Mouse (Mus musculus): ENCODE measurements at regions not wholly inside any gene's neighbourhood (a gene's known extent, or its start where the extent isn't known, plus 50 kb on each side); places are given as distances from the start of the nearest gene placed in this dataset.
A peak's percentile ranks its signal among the peaks of the same experiment; 100 is the strongest.

GRCm38 (mm10) chr13:37500668-37501286 lies 155.8 kb downstream of the Ly86 start:
- no peaks in the 10 kb centered on the region for H3K36me3 ChIP-seq (replicated peaks; ENCODE audit: insufficient read depth, low read length)

DNA sequence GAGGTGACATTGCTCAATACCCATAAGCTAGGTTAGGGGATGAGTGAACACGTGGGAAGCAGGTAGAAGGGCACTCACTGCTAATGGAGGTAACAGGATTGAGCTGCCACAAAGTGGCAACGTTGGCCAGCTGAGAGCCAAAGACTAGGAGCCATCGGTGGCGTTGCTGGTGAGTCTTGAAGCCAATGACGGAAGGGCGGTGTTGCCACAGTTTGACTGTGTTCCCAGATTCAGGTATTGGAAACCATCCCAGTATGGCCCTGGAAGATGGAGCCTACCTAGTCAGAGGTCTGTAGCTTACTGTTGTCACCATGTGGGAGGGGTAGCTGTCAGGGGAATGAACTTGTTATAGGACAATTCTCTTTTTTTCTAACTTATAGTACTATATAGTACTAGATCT lies 158.4 kb downstream of the Ly86 start:
- Histone ChIP-seq H3K27me3 (ENCODE audit: insufficient read depth, low read length) (no peaks in the 10 kb centered on the region), H3K9ac (replicated peaks) (no peak overlapping the region), H3K9me3 (ENCODE audit: low read length) (no peaks in the 10 kb centered on the region), H3K36me3 (replicated peaks; ENCODE audit: insufficient read depth, low read length) (no peaks in the 10 kb centered on the region), H3K4me3 (ENCODE audit: low read depth, low read length) (no peak overlapping the region), H3K4me2 (ENCODE audit: low read depth, low read length) (no peak overlapping the region), H3K4me1 (ENCODE audit: insufficient read depth) (peaks cover 29% of the 10 kb centered on the region), H3K27ac (ENCODE audit: low read depth) (peak overlapping the region; percentile 50; the same call in 1 of the 2 replicates)
- ATAC-seq (no peak), DNase-seq (no peak)
- WGBS (ENCODE audit: insufficient replicate concordance): 84% methylated on average over 6 of the region's 6 CpGs
- no peak for TF ChIP-seq EP300 (IDR thresholded peaks at IDR 0.05; ENCODE audit: low read depth)
- no peak for TF ChIP-seq CTCF (IDR thresholded peaks at IDR 0.05; ENCODE audit: low read depth)

More at GRCm38 (mm10) chr13:37500668-37501286, 155.8 kb downstream of the Ly86 start:
- H3K4me1 ChIP-seq (ENCODE audit: insufficient read depth): peaks cover 6% of the 10 kb centered on the region
- WGBS (ENCODE audit: insufficient replicate concordance): 57% methylated on average over 4 of the region's 4 CpGs
- no peak for ATAC-seq
- TF ChIP-seq EP300 (IDR thresholded peaks at IDR 0.05; ENCODE audit: low read depth): no peak
- TF ChIP-seq CTCF (IDR thresholded peaks at IDR 0.05; ENCODE audit: low read depth): no peak
- H3K9ac ChIP-seq (replicated peaks): no peak overlapping the region
- no peak overlapping the region for H3K4me3 ChIP-seq (ENCODE audit: low read depth, low read length)
- DNase-seq: no peak
- peak overlapping the region; percentile 45; the same call in 1 of the 2 replicates for H3K27ac ChIP-seq (ENCODE audit: low read depth)
- no peaks in the 10 kb centered on the region for H3K9me3 ChIP-seq (ENCODE audit: low read length)
- H3K4me2 ChIP-seq (ENCODE audit: low read depth, low read length): no peak overlapping the region
- no peaks in the 10 kb centered on the region for H3K27me3 ChIP-seq (ENCODE audit: insufficient read depth, low read length)

DNA sequence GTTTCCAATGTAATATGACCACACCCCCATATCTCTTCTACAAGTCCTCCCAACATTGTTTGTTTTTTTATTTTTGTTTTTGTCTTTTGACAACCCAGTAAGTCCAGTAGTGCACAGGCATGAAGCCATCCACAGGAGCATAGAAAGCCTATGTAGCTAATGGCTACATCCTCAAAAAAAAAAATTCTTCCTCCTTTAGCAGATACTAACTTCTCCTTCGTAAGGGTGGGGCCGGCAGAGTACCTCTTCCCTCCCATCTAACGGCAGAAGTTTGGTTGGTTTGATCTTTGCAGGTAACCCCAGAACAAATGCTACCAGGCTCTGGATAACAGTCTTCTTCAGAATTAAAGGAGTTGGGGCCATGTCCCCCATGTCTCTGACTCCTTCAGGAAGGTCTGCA lies 158.9 kb downstream of the Ly86 start:
- no peaks in the 10 kb centered on the region for H3K9me3 ChIP-seq (ENCODE audit: low read length)
- 26% methylated on average over 3 of the region's 3 CpGs for WGBS (ENCODE audit: insufficient replicate concordance)
- TF ChIP-seq EP300 (IDR thresholded peaks at IDR 0.05; ENCODE audit: low read depth) (peak; percentile 0; the same call in 1 of the 2 replicates), CTCF (IDR thresholded peaks at IDR 0.05; ENCODE audit: low read depth) (no peak)
- DNase-seq: no peak
- ATAC-seq: no peak
- H3K36me3 ChIP-seq (replicated peaks; ENCODE audit: insufficient read depth, low read length): no peaks in the 10 kb centered on the region
- H3K9ac ChIP-seq (replicated peaks): no peak overlapping the region
- H3K27me3 ChIP-seq (ENCODE audit: insufficient read depth, low read length): no peaks in the 10 kb centered on the region
- peak overlapping the region; percentile 50 for H3K27ac ChIP-seq (ENCODE audit: low read depth)
- no peak overlapping the region for H3K4me3 ChIP-seq (ENCODE audit: low read depth, low read length)
- peaks cover 34% of the 10 kb centered on the region for H3K4me1 ChIP-seq (ENCODE audit: insufficient read depth)
- 0 out of 2 replicates have a peak overlapping the region, but pooled peaks have one; percentile 6 for H3K4me2 ChIP-seq (ENCODE audit: low read depth, low read length)

DNA sequence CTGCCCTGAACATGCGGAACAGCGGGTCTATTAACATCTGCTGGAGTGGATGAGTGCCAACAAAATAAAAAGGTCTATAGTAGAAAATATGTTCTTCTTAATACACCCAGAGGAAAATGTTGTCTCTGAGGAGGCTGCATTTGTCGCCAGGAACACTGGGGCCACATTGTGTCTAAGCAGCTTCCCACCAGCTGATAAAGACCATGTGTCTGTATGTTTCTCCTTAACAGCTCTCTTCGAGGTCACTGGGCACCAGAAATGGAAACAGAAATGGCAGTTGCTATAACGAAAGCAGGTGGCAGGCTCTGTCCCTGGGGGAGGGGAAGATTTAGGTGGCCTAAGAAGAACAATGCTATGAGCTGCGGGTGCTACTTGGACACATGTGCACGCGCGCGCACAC lies 159.4 kb downstream of the Ly86 start:
- TF ChIP-seq EP300 (IDR thresholded peaks at IDR 0.05; ENCODE audit: low read depth) (no peak; the same call in 1 of the 2 replicates), CTCF (IDR thresholded peaks at IDR 0.05; ENCODE audit: low read depth) (no peak)
- Histone ChIP-seq H3K27ac (ENCODE audit: low read depth) (peak overlapping the region; percentile 50), H3K36me3 (replicated peaks; ENCODE audit: insufficient read depth, low read length) (no peaks in the 10 kb centered on the region), H3K9me3 (ENCODE audit: low read length) (no peaks in the 10 kb centered on the region), H3K4me2 (ENCODE audit: low read depth, low read length) (0 out of 2 replicates have a peak overlapping the region, but pooled peaks have one; percentile 6), H3K27me3 (ENCODE audit: insufficient read depth, low read length) (no peaks in the 10 kb centered on the region), H3K4me3 (ENCODE audit: low read depth, low read length) (no peak overlapping the region), H3K4me1 (ENCODE audit: insufficient read depth) (peaks cover 39% of the 10 kb centered on the region), H3K9ac (replicated peaks) (no peak overlapping the region)
- 0 out of 2 replicates have a peak, but pooled peaks have one; percentile 9 for ATAC-seq
- 65% methylated on average over 10 of the region's 10 CpGs for WGBS (ENCODE audit: insufficient replicate concordance)
- no peak for DNase-seq

DNA sequence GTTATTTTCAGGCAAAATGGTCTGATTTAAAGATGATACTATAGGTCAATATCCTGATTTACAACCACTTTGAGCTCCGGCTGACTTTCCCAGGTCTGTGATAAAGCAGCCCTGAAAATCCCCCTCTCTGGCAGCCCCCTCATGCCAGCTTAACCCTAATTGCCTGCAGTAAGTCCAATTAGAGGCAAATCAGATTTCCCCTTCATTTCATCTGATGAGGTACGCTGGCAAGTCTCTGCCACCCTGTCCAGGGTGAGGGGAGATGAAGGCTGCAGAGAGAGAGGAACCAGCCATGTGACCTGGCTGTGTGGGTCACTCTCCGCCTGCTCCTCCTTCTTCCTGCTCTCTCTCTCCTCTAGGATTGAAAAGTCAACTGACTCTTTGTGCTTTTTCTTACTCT lies 160.6 kb downstream of the Ly86 start:
- H3K9me3 ChIP-seq (ENCODE audit: low read length): no peaks in the 10 kb centered on the region
- no peak overlapping the region for H3K4me2 ChIP-seq (ENCODE audit: low read depth, low read length)
- peak overlapping the region; percentile 59 for H3K27ac ChIP-seq (ENCODE audit: low read depth)
- H3K9ac ChIP-seq (replicated peaks): no peak overlapping the region; the same call in 1 of the 2 replicates
- H3K27me3 ChIP-seq (ENCODE audit: insufficient read depth, low read length): no peaks in the 10 kb centered on the region
- H3K4me3 ChIP-seq (ENCODE audit: low read depth, low read length): no peak overlapping the region
- no peak for ATAC-seq
- TF ChIP-seq CTCF (IDR thresholded peaks at IDR 0.05; ENCODE audit: low read depth): no peak
- no peak for TF ChIP-seq EP300 (IDR thresholded peaks at IDR 0.05; ENCODE audit: low read depth)
- H3K4me1 ChIP-seq (ENCODE audit: insufficient read depth): peaks cover 46% of the 10 kb centered on the region
- DNase-seq: no peak
- WGBS (ENCODE audit: insufficient replicate concordance): 59% methylated on average over 3 of the region's 3 CpGs
- H3K36me3 ChIP-seq (replicated peaks; ENCODE audit: insufficient read depth, low read length): no peaks in the 10 kb centered on the region

DNA sequence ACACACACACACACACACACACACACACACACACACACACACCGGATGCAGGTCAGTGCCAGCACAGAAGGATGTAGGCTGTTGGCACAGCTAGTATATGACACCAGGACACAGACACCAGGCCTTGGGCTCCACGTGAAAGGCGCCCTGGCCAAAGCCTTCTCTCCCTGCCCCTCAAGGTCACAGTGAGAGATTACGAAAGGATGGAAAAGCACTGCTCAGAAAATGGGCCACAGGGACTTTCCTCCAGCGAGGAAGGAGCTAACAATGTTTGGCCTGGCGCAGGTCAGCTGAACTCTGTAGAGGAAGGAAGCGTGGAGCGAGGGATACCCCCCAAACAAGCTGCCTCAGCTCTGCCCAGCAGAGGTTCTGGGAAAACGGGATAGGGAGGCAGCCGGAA lies 161.0 kb downstream of the Ly86 start:
- DNase-seq (peak; percentile 48), ATAC-seq (peak; percentile 47)
- Histone ChIP-seq H3K9me3 (ENCODE audit: low read length) (no peaks in the 10 kb centered on the region), H3K36me3 (replicated peaks; ENCODE audit: insufficient read depth, low read length) (no peaks in the 10 kb centered on the region), H3K4me3 (ENCODE audit: low read depth, low read length) (no peak overlapping the region), H3K9ac (replicated peaks) (no peak overlapping the region; the same call in 1 of the 2 replicates), H3K27me3 (ENCODE audit: insufficient read depth, low read length) (no peaks in the 10 kb centered on the region), H3K27ac (ENCODE audit: low read depth) (peak overlapping the region; percentile 59), H3K4me1 (ENCODE audit: insufficient read depth) (peaks cover 46% of the 10 kb centered on the region), H3K4me2 (ENCODE audit: low read depth, low read length) (no peak overlapping the region)
- 49% methylated on average over 10 of the region's 10 CpGs for WGBS (ENCODE audit: insufficient replicate concordance)
- TF ChIP-seq EP300 (IDR thresholded peaks at IDR 0.05; ENCODE audit: low read depth) (no peak; the same call in 1 of the 2 replicates), CTCF (IDR thresholded peaks at IDR 0.05; ENCODE audit: low read depth) (no peak)
